Mouse (Mus musculus): ENCODE measurements around the gene Celf2. TPM values are rescaled to one million over a fixed set of nuclear protein-coding genes. Genes with fewer than 3 reads are reported as not detected.

Gene Celf2
- polyA plus RNA-seq, 1 experiment = 39.9 TPM

GRCm38 (mm10) chr2:7082376-7083025, 426.9 kb downstream of the Celf2 start:
- no peak for DNase-seq (ENCODE audit: low spot score)

- peak; percentile 45 for DNase-seq (ENCODE audit: low spot score)
Measured at GRCm38 (mm10) chr2:7080794-7081783, 428.3 kb downstream of the Celf2 start.

DNA sequence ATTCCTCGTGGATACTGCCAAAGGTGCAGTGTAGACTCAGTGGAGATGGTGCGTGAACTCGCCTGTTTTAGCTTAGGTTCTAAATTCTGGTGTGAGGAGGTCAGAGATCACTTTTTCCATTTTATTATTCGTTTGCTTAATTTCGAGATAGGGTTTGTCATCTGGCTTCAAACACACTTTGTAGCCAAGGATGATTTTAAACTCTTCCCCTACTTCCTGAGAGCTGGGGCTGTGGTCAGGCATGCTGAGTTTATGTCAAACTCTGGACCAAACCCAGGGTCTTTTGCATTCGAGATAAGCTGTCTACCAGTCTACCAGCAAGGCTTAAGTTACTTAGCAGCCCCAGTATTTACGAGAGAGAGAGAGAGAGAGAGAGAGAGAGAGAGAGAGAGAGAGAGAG, 429.3 kb downstream of the Celf2 start:
- DNase-seq (ENCODE audit: low spot score) = no peak

- no peak for DNase-seq (ENCODE audit: low spot score)
Measured at GRCm38 (mm10) chr2:7079390-7079789, 430.0 kb downstream of the Celf2 start.

GRCm38 (mm10) chr2:7073730-7074129, 435.6 kb downstream of the Celf2 start:
- no peak for DNase-seq (ENCODE audit: low spot score)

- DNase-seq (ENCODE audit: low spot score) = no peak
Measured at GRCm38 (mm10) chr2:7072344-7073265, 436.8 kb downstream of the Celf2 start.

GRCm38 (mm10) chr2:7069458-7069857, 439.9 kb downstream of the Celf2 start:
- no peak for DNase-seq (ENCODE audit: low spot score)

DNA sequence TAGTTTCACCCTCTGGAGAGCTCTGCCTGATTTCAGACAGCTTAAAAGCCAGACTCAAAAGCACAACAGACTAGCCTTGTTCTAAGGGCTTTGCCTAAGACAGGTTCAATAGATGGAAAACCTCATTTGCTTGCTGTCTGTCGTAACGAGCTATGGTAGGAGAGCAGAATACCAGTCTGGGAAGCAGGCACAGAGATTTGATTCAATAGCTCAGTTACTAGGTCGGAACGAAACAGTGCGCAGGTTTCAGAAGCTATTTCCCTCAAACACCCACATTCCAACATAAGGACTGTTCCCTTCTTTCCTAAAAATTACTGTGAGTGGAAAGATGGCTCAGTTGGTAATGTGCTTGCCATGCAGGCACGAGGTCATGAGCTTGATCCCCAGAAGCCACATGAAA, 441.1 kb downstream of the Celf2 start:
- no peak for DNase-seq (ENCODE audit: low spot score)

DNA sequence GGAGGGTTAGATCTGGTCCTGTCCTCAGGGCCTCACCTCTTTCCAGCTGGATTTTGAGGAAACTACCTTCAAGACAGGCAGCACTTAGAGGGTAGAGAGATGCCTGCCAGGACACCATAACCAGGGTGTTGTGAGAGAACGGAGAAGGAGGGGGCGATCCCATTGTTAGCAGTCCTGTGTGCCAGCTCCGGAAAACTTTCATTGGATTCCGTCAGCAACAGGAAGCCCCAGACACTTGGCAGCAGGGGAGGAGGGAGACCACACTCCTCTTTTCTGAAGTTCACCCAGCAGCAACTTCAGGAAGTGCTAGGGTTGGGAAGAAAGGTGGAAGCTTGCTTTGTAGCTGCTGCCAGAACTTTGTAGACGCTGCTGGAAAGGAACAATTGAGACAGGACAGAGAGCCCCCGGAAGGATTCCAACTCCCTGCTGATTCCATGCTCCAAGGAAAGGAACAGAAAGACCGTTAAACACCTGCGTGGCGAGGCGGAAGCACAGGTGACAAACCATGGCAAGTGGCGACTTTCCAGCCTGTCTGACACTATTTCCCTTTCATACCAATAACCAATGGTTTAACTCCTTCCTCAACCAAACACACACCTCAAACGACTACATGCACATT, 445.7 kb downstream of the Celf2 start:
- no peak for DNase-seq (ENCODE audit: low spot score)

DNA sequence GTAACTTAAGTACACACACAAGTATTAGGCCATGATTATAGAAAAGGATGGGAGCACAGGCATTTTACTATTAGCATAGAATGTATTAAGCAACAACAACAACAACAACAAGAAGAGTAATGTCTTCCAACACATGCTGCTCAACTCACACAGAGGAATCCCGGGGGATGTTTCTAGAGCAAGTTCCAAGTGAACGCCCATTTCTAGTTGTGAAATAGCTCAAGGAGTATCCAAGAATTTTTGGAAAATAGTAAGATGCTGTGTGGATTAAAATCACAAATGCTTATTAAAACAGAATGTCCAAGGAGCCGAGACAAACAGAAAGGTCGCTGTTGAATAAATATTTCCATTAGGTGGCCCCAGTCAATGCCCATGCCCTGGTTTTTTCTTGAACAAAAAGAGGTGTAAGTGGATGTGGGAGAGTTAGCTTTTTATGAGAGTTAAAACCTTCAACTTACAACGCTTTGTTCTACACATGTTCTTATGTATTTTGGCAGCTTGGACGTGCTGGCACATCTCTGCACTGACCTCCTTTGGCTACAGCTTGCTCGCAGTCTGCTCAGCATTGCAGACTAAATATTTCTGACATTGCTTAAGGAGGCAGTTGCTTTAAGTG, 448.8 kb downstream of the Celf2 start:
- DNase-seq (ENCODE audit: low spot score) = no peak

DNA sequence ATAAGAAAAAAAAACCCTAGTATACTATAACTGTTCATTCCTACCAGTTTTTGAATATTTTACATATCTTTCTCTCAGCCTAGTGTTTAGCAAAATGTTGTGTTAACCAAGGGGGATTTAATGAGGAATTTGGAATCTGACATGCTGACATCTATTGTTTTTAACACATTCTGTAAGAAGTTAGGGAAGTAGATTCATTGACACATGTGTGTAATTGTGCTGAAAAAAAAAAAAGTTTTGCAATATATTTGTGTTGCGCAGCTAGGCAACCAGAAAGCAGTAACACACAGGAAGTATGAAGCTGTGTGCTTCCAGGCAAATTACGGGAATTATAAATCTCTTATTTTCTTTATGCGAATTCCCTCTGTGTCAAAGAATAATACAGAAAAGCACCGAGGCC, 453.0 kb downstream of the Celf2 start:
- no peak for DNase-seq (ENCODE audit: low spot score)

GRCm38 (mm10) chr2:7055958-7056357, 453.4 kb downstream of the Celf2 start:
- no peak for DNase-seq (ENCODE audit: low spot score)

DNA sequence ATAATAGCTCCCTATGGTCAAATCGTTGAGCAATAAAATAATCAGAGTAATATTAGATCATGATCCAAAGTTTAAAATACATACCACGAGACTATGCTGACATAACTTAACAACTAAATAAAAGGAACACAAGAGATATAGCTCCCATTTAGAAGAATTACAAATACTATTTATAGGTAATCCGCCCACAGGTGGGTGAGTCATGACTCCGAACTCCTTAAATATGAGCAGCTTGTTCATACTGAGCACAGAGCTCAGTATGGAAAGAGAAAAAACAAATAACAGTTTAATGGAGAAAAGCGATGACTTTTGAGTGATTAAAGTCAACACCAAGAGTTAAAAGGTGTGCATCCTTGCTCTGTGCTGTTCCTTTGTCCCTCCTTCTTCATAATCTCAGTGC, 458.3 kb downstream of the Celf2 start:
- DNase-seq (ENCODE audit: low spot score) = no peak

DNA sequence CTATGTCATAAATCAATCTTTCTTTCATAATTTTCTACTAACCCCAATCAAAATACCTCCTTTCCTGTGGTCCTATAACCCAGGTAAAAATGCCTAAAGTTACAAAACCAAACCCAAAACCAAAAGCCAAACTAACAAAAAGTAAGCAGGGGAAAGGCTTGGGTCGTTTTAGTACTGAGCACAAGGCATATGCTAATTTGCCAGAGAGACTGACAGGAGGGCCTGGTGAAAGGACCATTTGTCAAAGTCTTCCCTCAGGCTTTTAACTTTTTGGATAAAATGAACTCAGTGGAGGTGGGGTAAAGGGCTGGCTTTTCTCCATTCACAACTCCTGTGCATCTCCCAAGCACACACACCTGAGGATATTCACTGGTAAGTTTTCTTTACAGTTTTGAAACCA, 463.2 kb downstream of the Celf2 start:
- DNase-seq (ENCODE audit: low spot score) = no peak

DNA sequence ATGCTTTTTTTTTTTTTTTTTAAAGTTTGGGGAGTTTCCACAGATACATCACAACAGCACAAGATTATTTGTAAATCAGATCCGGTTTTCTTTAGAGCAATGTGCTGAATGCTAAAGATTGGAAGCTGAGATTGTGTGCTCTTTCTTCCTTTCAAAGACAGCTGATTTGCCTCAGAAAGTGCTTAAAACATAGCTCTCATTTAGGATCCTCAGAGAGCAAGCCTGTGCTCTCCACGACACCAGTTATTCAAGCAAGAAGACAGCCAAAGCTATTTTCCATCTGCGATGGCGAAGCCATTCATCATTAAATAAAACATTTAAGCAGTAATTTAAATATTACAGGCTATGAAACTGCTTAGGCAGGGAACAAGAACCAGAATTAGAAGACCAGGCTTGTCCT, 463.8 kb downstream of the Celf2 start:
- DNase-seq (ENCODE audit: low spot score) = no peak

DNA sequence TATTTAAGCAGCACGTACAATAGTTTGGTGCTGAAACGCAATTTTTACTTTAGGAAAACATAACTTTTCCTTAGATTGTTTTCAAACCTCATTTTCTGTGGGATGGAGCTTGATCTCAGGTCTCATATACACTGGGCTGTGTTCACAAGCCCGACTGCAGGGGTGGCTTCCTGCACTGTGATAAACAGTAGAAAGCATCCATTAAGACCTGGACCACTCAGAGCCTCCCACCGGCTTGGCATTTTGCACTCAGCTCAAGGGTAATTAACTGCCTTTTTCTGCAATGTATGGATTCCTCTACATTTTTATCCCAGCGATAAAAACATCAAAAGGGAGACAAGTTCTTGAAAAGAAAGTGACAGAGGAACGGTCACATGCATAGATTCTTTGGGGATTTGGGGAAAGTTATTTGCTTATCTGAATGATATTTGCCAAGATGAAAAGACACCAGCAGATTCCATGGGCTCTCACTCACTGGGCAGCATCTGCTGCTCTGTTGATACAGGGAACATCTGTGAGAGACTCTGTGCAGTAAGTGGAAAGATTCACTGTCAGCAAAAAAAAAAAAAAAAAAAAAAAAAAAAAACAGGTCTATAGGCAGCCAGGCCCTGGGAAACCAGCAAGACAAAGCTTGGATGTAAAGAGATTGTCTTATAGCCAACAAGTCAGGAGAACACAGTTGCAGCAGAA, 465.4 kb downstream of the Celf2 start:
- no peak for DNase-seq (ENCODE audit: low spot score)

GRCm38 (mm10) chr2:7040940-7041339, 468.4 kb downstream of the Celf2 start:
- DNase-seq (ENCODE audit: low spot score) = no peak

DNA sequence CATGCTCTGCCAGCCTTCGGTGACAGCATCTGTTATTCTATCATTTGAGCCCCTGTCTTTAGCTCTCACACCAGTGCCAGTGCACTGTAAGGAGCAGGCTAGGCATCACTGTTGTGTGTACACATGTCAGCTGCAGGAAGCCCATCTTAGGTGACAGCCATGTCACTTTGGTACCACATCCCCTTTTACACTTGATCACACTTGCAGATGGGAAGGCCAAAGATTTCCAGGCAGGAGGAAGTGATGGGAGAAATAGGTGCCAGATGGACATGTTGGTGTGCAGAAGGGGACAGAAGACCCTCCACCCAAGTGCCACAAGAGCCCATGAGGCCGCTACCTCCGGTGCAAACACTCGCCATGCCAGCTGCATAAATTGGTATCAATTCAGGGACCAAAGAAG, 470.4 kb downstream of the Celf2 start:
- DNase-seq (ENCODE audit: low spot score) = no peak

DNA sequence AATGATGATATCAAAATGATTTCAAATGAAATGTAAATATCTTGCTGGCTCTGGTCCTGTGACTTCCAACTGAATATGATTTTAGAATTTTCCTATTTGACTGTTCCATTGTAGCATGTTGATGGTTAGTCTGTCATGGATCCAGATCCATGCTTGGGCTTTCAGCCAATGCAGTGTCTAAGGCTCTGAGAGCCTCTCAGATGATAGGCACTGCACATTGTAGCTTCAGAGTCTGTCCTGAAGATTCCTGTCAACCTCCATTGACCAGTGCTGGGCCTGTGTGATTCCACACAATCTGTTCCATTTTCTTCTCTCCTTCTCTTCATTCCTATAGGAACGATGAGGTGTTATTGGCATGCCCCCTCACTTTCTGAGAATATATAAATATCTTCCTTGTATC, 478.0 kb downstream of the Celf2 start:
- no peak for DNase-seq (ENCODE audit: low spot score)

- no peak for DNase-seq (ENCODE audit: low spot score)
Measured at GRCm38 (mm10) chr2:7026737-7027136, 482.6 kb downstream of the Celf2 start.

GRCm38 (mm10) chr2:7025594-7025993, 483.8 kb downstream of the Celf2 start:
- no peak for DNase-seq (ENCODE audit: low spot score)
